Mouse (Mus musculus) brain, embryonic 18.5 days (tissue): Measurements from ENCODE around the gene Meis1.

Source experiments
- DNase-seq: peaks from one replicate; pipeline ENCODE4 v3.0.0-alpha.2; 2012; ENCODE audit warnings: low read depth, low spot score

The Meis1 gene

DNA sequence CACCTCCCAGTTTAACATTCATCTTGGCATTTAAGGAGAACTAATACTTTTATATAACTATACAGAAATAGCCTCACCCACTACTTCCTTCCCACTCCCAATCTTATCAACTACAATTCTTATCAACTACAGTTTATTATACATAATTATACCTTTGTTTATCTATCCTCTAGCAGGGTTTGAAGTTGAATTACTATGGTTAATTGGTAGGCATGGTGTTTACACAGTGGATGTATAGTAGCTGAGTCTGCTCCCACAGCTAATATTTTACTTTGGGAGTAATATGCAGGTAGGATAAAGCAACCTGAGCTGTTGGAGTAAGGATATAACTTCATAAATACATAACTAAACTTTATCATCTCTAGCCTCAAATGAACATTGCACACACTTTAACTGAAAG is 188.7 kb downstream of the Meis1 start:
- no peak for DNase-seq
